Mouse (Mus musculus) neutrophil, adult 83 days (primary cell): ENCODE results near the gene Brk1. TPM values are rescaled to one million over a fixed set of nuclear protein-coding genes. Genes with fewer than 3 reads are reported as not detected.

ENCODE experiments used
- total RNA-seq, 2 experiments: library from RNA; stranded (reverse); gene quantifications; one replicate each; pipeline ENCODE4 v1.2.4; 2023

The Brk1 gene
- total RNA-seq, result 100 to 1,000 TPM; 121 to 127 TPM

GRCm38 (mm10) chr6:113604432-113605223, at the start of gene Brk1:
Brk1 (plus strand) TSS chr6:113604772.

GRCm38 (mm10) chr6:113600543-113601139, 3.9 kb upstream of the Brk1 start, which contains the start of gene Fancd2os:
Fancd2os (minus strand) TSS chr6:113600715.

GRCm38 (mm10) chr6:113623941-113624751, 19.6 kb downstream of the Brk1 start, which contains the start of gene Vhl:
Vhl (plus strand) TSS chr6:113623959.

DNA sequence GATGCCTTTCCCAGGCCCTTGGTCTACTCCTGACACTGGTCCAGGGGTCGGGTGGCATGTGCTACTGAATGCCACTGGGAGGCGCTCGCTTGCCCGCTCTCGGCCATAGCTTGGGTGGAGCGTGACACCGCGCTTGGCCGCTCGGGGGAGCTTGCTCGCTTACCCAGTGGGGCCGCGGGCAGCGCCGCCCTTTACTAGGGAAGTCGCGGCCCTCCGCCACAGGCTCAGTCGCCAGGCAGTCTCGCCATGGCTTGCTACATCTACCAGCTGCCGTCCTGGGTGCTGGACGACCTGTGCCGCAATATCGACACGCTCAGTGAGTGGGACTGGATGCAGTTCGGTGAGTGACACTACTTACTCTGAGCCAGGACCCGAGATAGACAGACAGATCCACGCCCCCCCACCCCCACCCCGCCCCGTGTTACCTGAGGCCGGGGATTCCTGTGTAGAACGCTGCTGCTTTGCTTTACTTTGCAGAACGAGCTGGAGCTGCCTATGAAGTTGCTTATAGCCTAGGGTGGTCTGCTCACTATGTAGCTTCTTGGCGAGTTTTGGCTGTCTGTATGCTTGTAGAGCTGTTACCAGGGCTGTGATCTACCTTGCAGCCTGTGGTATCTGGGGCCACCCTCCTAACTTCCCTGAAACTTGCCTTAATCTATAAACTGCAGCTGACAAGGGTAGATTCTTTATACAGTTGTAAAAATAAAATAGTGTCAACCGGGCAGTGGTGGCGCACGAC, 33.9 kb downstream of the Brk1 start, which contains the start of gene Irak2:
TSS of gene Irak2 (plus strand) at position 166 of the 739 bp plus-strand sequence.

Other genes starting within 250 kb of the Brk1 start
- 10 to 100 TPM; 24.7 to 26.8 TPM for gene Tada3, start 226.9 kb upstream of the Brk1 start, total RNA-seq
- 100 to 1,000 TPM; 463 to 492 TPM for gene Arpc4, start 226.7 kb upstream of the Brk1 start, total RNA-seq
- gene Ttll3, start 215.5 kb upstream of the Brk1 start, total RNA-seq, result 10 to 100 TPM; 35.3 to 42.1 TPM
- gene Rpusd3, start 185.4 kb upstream of the Brk1 start, total RNA-seq, result 1 to 10 TPM; 1.6 to 3.6 TPM
- not detected for gene Cidec, start 169.0 kb upstream of the Brk1 start, total RNA-seq
- gene Jagn1, start 162.2 kb upstream of the Brk1 start, total RNA-seq, result 10 to 100 TPM; 11.7 to 12.2 TPM
- not detected for gene Il17re, start 146.3 kb upstream of the Brk1 start, total RNA-seq
- not detected for gene Il17rc, start 133.3 kb upstream of the Brk1 start, total RNA-seq
- gene Creld1, start 121.5 kb upstream of the Brk1 start, total RNA-seq, result 1 to 10 TPM; 2.2 to 2.3 TPM
- gene Prrt3, start 102.8 kb upstream of the Brk1 start, total RNA-seq, result not detected
- gene Emc3, start 73.1 kb upstream of the Brk1 start, total RNA-seq, result 10 to 100 TPM; 41.9 to 44.7 TPM
- gene Fancd2, start 73.1 kb upstream of the Brk1 start, total RNA-seq, result 10 to 100 TPM; 15.0 to 22.8 TPM
- not detected for gene Fancd2os, start 4.1 kb upstream of the Brk1 start, total RNA-seq
- 10 to 100 TPM; 20.1 to 20.6 TPM for gene Vhl, start 19.2 kb downstream of the Brk1 start, total RNA-seq
- gene Irak2, start 33.7 kb downstream of the Brk1 start, total RNA-seq, result 10 to 100 TPM; 81.4 to 91.1 TPM
- 10 to 100 TPM; 76.4 to 77.2 TPM for gene Tatdn2, start 92.3 kb downstream of the Brk1 start, total RNA-seq
- gene Ghrl, start 115.1 kb downstream of the Brk1 start, total RNA-seq, result not detected
- 10 to 100 TPM; 69.4 to 70.0 TPM for gene Sec13, start 136.0 kb downstream of the Brk1 start, total RNA-seq